Mouse (Mus musculus) intestine, embryonic 16.5 days (tissue): ENCODE measurements around the gene Akap3. TPM values are rescaled to one million over a fixed set of nuclear protein-coding genes. Genes with fewer than 3 reads are reported as not detected.

Experiments
- polyA plus RNA-seq: library from polyadenylated mRNA; unstranded; fragments of >200 nt; fragmentation: Nextera tagmentation; extraction: Ambion mirVana; gene quantifications from 2 replicates; pipeline ENCODE4 v1.2.1, GENCODE M21; 2015

Gene Akap3
- polyA plus RNA-seq, 1 experiment from 2014 or later: not detected

Other genes starting within 250 kb of the Akap3 start
- gene Kcna1, start 206.7 kb upstream of the Akap3 start, polyA plus RNA-seq: 0.05 and 0.23 TPM in 2 replicates
- 2.1 and 2.2 TPM in 2 replicates for gene Kcna6, start 112.4 kb upstream of the Akap3 start, polyA plus RNA-seq
- 316 and 328 TPM in 2 replicates for gene Ndufa9, start 4.0 kb upstream of the Akap3 start, polyA plus RNA-seq
- gene Dyrk4, start 68.7 kb downstream of the Akap3 start, polyA plus RNA-seq: not detected in 2 replicates
- 35.2 and 37.1 TPM in 2 replicates for gene Rad51ap1, start 86.5 kb downstream of the Akap3 start, polyA plus RNA-seq
- 20.7 and 23.1 TPM in 2 replicates for gene D6Wsu163e, start 86.9 kb downstream of the Akap3 start, polyA plus RNA-seq
- not detected in 2 replicates for gene Fgf6, start 162.5 kb downstream of the Akap3 start, polyA plus RNA-seq
- not detected in 2 replicates for gene Fgf23, start 219.8 kb downstream of the Akap3 start, polyA plus RNA-seq